Mouse (Mus musculus) liver, embryonic 11.5 days (tissue): ENCODE results near the gene Zkscan16. TPM values are rescaled to one million over a fixed set of nuclear protein-coding genes. Genes with fewer than 3 reads are reported as not detected.

Source experiments
- ATAC-seq: fragments of 200-750 bp; cut with Nextera tagmentation; replicated peaks from 2 replicates; pipeline ENCODE4 v1.8.0; 2017; ENCODE audit warnings: moderate number of reproducible peaks, mild to moderate bottlenecking, moderate TSS enrichment, moderate library complexity; ENCODE audit not compliant: low FRiP score
- DNase-seq: peaks from one replicate; pipeline ENCODE4 v3.0.0-alpha.2; 2017; ENCODE audit warnings: low spot score
- H3K27ac ChIP-seq: fragments of 300-500 bp; sonication (generic); 2 replicates; pipeline ENCODE4 v1.5.1; 2014; ENCODE audit warnings: mild to moderate bottlenecking, low read depth, low read length, control low read depth
- H3K27me3 ChIP-seq: fragments of 300-500 bp; sonication (generic); replicated peaks from 2 replicates; pipeline ENCODE4 v1.6.1; 2014; ENCODE audit warnings: low read length, mixed read lengths; ENCODE audit not compliant: control insufficient read depth, insufficient read depth
- H3K36me3 ChIP-seq: fragments of 300-500 bp; sonication (generic); 2 replicates; pipeline ENCODE4 v1.6.1; 2014; ENCODE audit warnings: mild to moderate bottlenecking, low read length, moderate library complexity, mixed read lengths; ENCODE audit not compliant: control insufficient read depth, insufficient read depth
- H3K4me1 ChIP-seq: fragments of 300-500 bp; sonication (generic); replicated peaks from 2 replicates; pipeline ENCODE4 v1.6.1; 2014; ENCODE audit warnings: low read length, mixed read lengths; ENCODE audit not compliant: control insufficient read depth, insufficient read depth
- H3K4me2 ChIP-seq: fragments of 300-500 bp; sonication (generic); 2 replicates; pipeline ENCODE4 v1.6.1; 2014; ENCODE audit warnings: mild to moderate bottlenecking, control low read depth, moderate library complexity
- H3K4me3 ChIP-seq: fragments of 300-500 bp; sonication (generic); 2 replicates; pipeline ENCODE4 v1.5.1; 2014; ENCODE audit warnings: low read depth, low read length, control low read depth
- H3K9ac ChIP-seq: fragments of 300-500 bp; sonication (generic); 2 replicates; pipeline ENCODE4 v1.6.1; 2014; ENCODE audit warnings: low read depth, low read length, control low read depth
- H3K9me3 ChIP-seq: fragments of 300-500 bp; sonication (generic); 2 replicates; pipeline ENCODE4 v1.6.1; 2016; ENCODE audit warnings: low read length, inconsistent platforms, mixed read lengths; ENCODE audit not compliant: control insufficient read depth
- WGBS: fragments of 180-500 bp; shearing (Covaris S2); extraction: QIAGEN DNeasy Blood & Tissue Kit; methylation state at CpG from one replicate; pipeline ENCODE4 v1.1.7; 2014; 5-methylcytosine and 5-hydroxymethylcytosine counted together
- polyA plus RNA-seq: library from polyadenylated mRNA; unstranded; fragments of >200 nt; fragmentation: Nextera tagmentation; extraction: Ambion mirVana; gene quantifications from 2 replicates; pipeline ENCODE4 v1.2.1, GENCODE M21; 2014

Gene Zkscan16
- polyA plus RNA-seq, 1 experiment from 2014 or later: 0.29 TPM

GRCm38 (mm10) chr4:58932541-58932940, 10.9 kb upstream of the Zkscan16 start:
- no peak overlapping the region for H3K27ac ChIP-seq
- H3K27me3 ChIP-seq: no peaks in the 10 kb centered on the region
- DNase-seq (no peak), ATAC-seq (no peak)
- H3K9ac ChIP-seq: no peak overlapping the region
- H3K4me1 ChIP-seq: no peaks in the 10 kb centered on the region
- WGBS: 76% methylated on average over 6 of the region's 6 CpGs
- no peaks in the 10 kb centered on the region for H3K36me3 ChIP-seq
- no peaks in the 10 kb centered on the region; the same call in 1 of the 2 replicates for H3K9me3 ChIP-seq
- H3K4me3 ChIP-seq: no peak overlapping the region
- H3K4me2 ChIP-seq: no peak overlapping the region

- WGBS: 71% methylated on average over 4 of the region's 4 CpGs
- DNase-seq (no peak), ATAC-seq (no peak)
- Histone ChIP-seq H3K4me1 (no peaks in the 10 kb centered on the region), H3K4me3 (no peak overlapping the region), H3K9me3 (no peaks in the 10 kb centered on the region), H3K4me2 (no peak overlapping the region), H3K27ac (no peak overlapping the region), H3K36me3 (no peaks in the 10 kb centered on the region), H3K9ac (no peak overlapping the region), H3K27me3 (no peaks in the 10 kb centered on the region)
Measured at GRCm38 (mm10) chr4:58934308-58934707, 9.1 kb upstream of the Zkscan16 start.

- peak; percentile 80 for ATAC-seq
Measured at GRCm38 (mm10) chr4:58934746-58935476, 8.5 kb upstream of the Zkscan16 start.

GRCm38 (mm10) chr4:58935846-58936245, 7.6 kb upstream of the Zkscan16 start:
- Histone ChIP-seq H3K36me3 (no peaks in the 10 kb centered on the region), H3K4me2 (no peak overlapping the region), H3K4me1 (no peaks in the 10 kb centered on the region), H3K27ac (no peak overlapping the region), H3K9ac (no peak overlapping the region), H3K9me3 (no peaks in the 10 kb centered on the region), H3K4me3 (no peak overlapping the region), H3K27me3 (no peaks in the 10 kb centered on the region)
- WGBS: 79% methylated on average over 3 of the region's 3 CpGs
- DNase-seq (no peak), ATAC-seq (no peak)

More at GRCm38 (mm10) chr4:58934746-58935476, 8.5 kb upstream of the Zkscan16 start:
- Histone ChIP-seq H3K27me3 (no peaks in the 10 kb centered on the region), H3K9me3 (no peaks in the 10 kb centered on the region), H3K4me2 (peak overlapping the region; percentile 38; the same call in 1 of the 2 replicates), H3K36me3 (no peaks in the 10 kb centered on the region), H3K9ac (no peak overlapping the region), H3K27ac (no peak overlapping the region), H3K4me3 (no peak overlapping the region), H3K4me1 (no peaks in the 10 kb centered on the region)
- WGBS: 40% methylated on average over 15 of the region's 15 CpGs
- DNase-seq: peak; percentile 29

- no peak overlapping the region for H3K27ac ChIP-seq
- peak; percentile 4 for DNase-seq
- no peaks in the 10 kb centered on the region for H3K9me3 ChIP-seq
- H3K4me1 ChIP-seq: no peaks in the 10 kb centered on the region
- H3K4me2 ChIP-seq: no peak overlapping the region
- ATAC-seq: no peak
- no peak overlapping the region for H3K4me3 ChIP-seq
- no peaks in the 10 kb centered on the region for H3K36me3 ChIP-seq
- H3K27me3 ChIP-seq: peaks cover 13% of the 10 kb centered on the region
- no peak overlapping the region for H3K9ac ChIP-seq
Measured at GRCm38 (mm10) chr4:58941638-58942037, 1.8 kb upstream of the Zkscan16 start.

GRCm38 (mm10) chr4:58942942-58943341, 486 bp upstream of the Zkscan16 start:
- Histone ChIP-seq H3K36me3 (no peaks in the 10 kb centered on the region), H3K4me3 (peak overlapping the region; percentile 70), H3K9me3 (no peaks in the 10 kb centered on the region), H3K27ac (no peak overlapping the region), H3K27me3 (peaks cover 13% of the 10 kb centered on the region), H3K9ac (no peak overlapping the region), H3K4me2 (peak overlapping the region; percentile 95), H3K4me1 (no peaks in the 10 kb centered on the region)
- ATAC-seq: no peak
- peak; percentile 27 for DNase-seq
- 78% methylated on average over 4 of the region's 4 CpGs for WGBS

GRCm38 (mm10) chr4:58944206-58944553, 752 bp downstream of the Zkscan16 start:
- Histone ChIP-seq H3K36me3 (no peaks in the 10 kb centered on the region), H3K4me1 (no peaks in the 10 kb centered on the region), H3K27ac (no peak overlapping the region), H3K4me3 (peak overlapping the region; percentile 70), H3K9me3 (no peaks in the 10 kb centered on the region), H3K9ac (no peak overlapping the region), H3K27me3 (peaks cover 13% of the 10 kb centered on the region), H3K4me2 (peak overlapping the region; percentile 95)
- 22% methylated on average over 6 of the region's 6 CpGs for WGBS
- DNase-seq (peak; percentile 22), ATAC-seq (no peak)

- Histone ChIP-seq H3K27ac (no peak overlapping the region), H3K4me1 (no peaks in the 10 kb centered on the region), H3K9me3 (no peaks in the 10 kb centered on the region), H3K4me3 (no peak overlapping the region), H3K9ac (no peak overlapping the region), H3K27me3 (peaks cover 13% of the 10 kb centered on the region), H3K36me3 (no peaks in the 10 kb centered on the region), H3K4me2 (peak overlapping the region; percentile 95; the same call in 1 of the 2 replicates)
- ATAC-seq: no peak
- peak; percentile 18 for DNase-seq
- WGBS: 62% methylated on average over 5 of the region's 5 CpGs
Measured at GRCm38 (mm10) chr4:58944695-58945094, 1.3 kb downstream of the Zkscan16 start.

- Histone ChIP-seq H3K4me2 (no peak overlapping the region), H3K27ac (no peak overlapping the region), H3K4me1 (no peaks in the 10 kb centered on the region), H3K36me3 (no peaks in the 10 kb centered on the region), H3K9me3 (no peaks in the 10 kb centered on the region), H3K27me3 (peaks cover 13% of the 10 kb centered on the region), H3K4me3 (no peak overlapping the region), H3K9ac (no peak overlapping the region)
- DNase-seq (no peak), ATAC-seq (no peak)
- 74% methylated on average over 4 of the region's 4 CpGs for WGBS
Measured at GRCm38 (mm10) chr4:58948391-58948790, 5.0 kb downstream of the Zkscan16 start.
